Mouse (Mus musculus): Measurements from ENCODE around the gene Trim68.

- TF ChIP-seq CTCF (IDR thresholded peaks at IDR 0.05) (no peak), POLR2A (IDR thresholded peaks at IDR 0.05; ENCODE audit: insufficient read depth, low read depth, low read length) (no peak), EP300 (IDR thresholded peaks at IDR 0.05; ENCODE audit: insufficient read depth, low read depth, low read length) (no peak)
These were observed 14.8 kb upstream of the Trim68 start, which contains the start of gene Olfr558 for GRCm38 (mm10) chr7:102701915-102702314.
